Mouse (Mus musculus): ENCODE data around the gene Ntng2. TPM values are rescaled to one million over a fixed set of nuclear protein-coding genes. Genes with fewer than 3 reads are reported as not detected.

Gene Ntng2
- 0.88 and 1.2 TPM in 2 replicates for polyA plus RNA-seq (2015; fragmentation: Nextera tagmentation; extraction: Ambion mirVana)

- Histone ChIP-seq H3K4me2 (replicated peaks) (peak within 1 kb of the TSS; percentile 100), H3K27ac (replicated peaks) (no peak within 1 kb of the TSS), H3K9me3 (replicated peaks) (no peaks in the 10 kb centered on the region), H3K27me3 (peaks cover 88% of the 10 kb centered on the region), H3K4me3 (replicated peaks) (peak within 1 kb of the TSS; percentile 64), H3K36me3 (no peaks in the 10 kb centered on the region), H3K4me1 (peaks cover 36% of the 10 kb centered on the region), H3K9ac (peak within 1 kb of the TSS; percentile 54)
- under 1% methylated on average over 52 of the region's 54 CpGs for WGBS
- peak; percentile 48; the same call in 1 of the 2 replicates for ATAC-seq (ENCODE audit: insufficient number of reproducible peaks, low FRiP score, low TSS enrichment, low read depth)
These were observed at the start of gene Ntng2 for GRCm38 (mm10) chr2:29252599-29253204. Ntng2 (minus strand) TSS chr2:29253005.

GRCm38 (mm10) chr2:29295557-29295956 lies 42.8 kb upstream of the Ntng2 start:
- WGBS: 50% methylated on average over 3 of the region's 3 CpGs

GRCm38 (mm10) chr2:29287651-29288050 lies 34.8 kb upstream of the Ntng2 start:
- H3K36me3 ChIP-seq: no peaks in the 10 kb centered on the region
- 65% methylated on average over 5 of the region's 5 CpGs for WGBS
- H3K9ac ChIP-seq: no peak overlapping the region
- no peaks in the 10 kb centered on the region for H3K4me1 ChIP-seq
- no peak overlapping the region for H3K4me2 ChIP-seq (replicated peaks)
- H3K27ac ChIP-seq (replicated peaks): no peak overlapping the region
- no peaks in the 10 kb centered on the region for H3K9me3 ChIP-seq (replicated peaks)
- no peak for ATAC-seq (ENCODE audit: insufficient number of reproducible peaks, low FRiP score, low TSS enrichment, low read depth)
- no peak overlapping the region for H3K4me3 ChIP-seq (replicated peaks)
- no peaks in the 10 kb centered on the region for H3K27me3 ChIP-seq

More at GRCm38 (mm10) chr2:29295557-29295956, 42.8 kb upstream of the Ntng2 start:
- no peak overlapping the region for H3K4me3 ChIP-seq (replicated peaks)
- H3K9me3 ChIP-seq (replicated peaks): no peaks in the 10 kb centered on the region
- H3K27ac ChIP-seq (replicated peaks): no peak overlapping the region
- H3K27me3 ChIP-seq: no peaks in the 10 kb centered on the region
- no peak overlapping the region for H3K4me2 ChIP-seq (replicated peaks)
- H3K9ac ChIP-seq: no peak overlapping the region
- no peak for ATAC-seq (ENCODE audit: insufficient number of reproducible peaks, low FRiP score, low TSS enrichment, low read depth)
- no peaks in the 10 kb centered on the region for H3K36me3 ChIP-seq
- no peaks in the 10 kb centered on the region for H3K4me1 ChIP-seq

- Histone ChIP-seq H3K4me3 (replicated peaks) (no peak overlapping the region), H3K9ac (no peak overlapping the region), H3K4me2 (replicated peaks) (no peak overlapping the region), H3K4me1 (no peaks in the 10 kb centered on the region), H3K27ac (replicated peaks) (no peak overlapping the region), H3K27me3 (no peaks in the 10 kb centered on the region), H3K36me3 (no peaks in the 10 kb centered on the region), H3K9me3 (replicated peaks) (no peaks in the 10 kb centered on the region)
- no peak for ATAC-seq (ENCODE audit: insufficient number of reproducible peaks, low FRiP score, low TSS enrichment, low read depth)
- 68% methylated on average over 5 of the region's 5 CpGs for WGBS
These were observed 24.9 kb upstream of the Ntng2 start for GRCm38 (mm10) chr2:29277703-29278121.

- no peak overlapping the region for H3K9ac ChIP-seq
- H3K4me3 ChIP-seq (replicated peaks): no peak overlapping the region
- 47% methylated on average over 7 of the region's 7 CpGs for WGBS
- no peaks in the 10 kb centered on the region for H3K9me3 ChIP-seq (replicated peaks)
- ATAC-seq (ENCODE audit: insufficient number of reproducible peaks, low FRiP score, low TSS enrichment, low read depth): no peak
- H3K27me3 ChIP-seq: no peaks in the 10 kb centered on the region
- no peak overlapping the region for H3K4me2 ChIP-seq (replicated peaks)
- H3K4me1 ChIP-seq: no peaks in the 10 kb centered on the region
- no peak overlapping the region for H3K27ac ChIP-seq (replicated peaks)
- no peaks in the 10 kb centered on the region for H3K36me3 ChIP-seq
These were observed 19.2 kb upstream of the Ntng2 start for GRCm38 (mm10) chr2:29271803-29272518.

- no peaks in the 10 kb centered on the region for H3K36me3 ChIP-seq
- ATAC-seq (ENCODE audit: insufficient number of reproducible peaks, low FRiP score, low TSS enrichment, low read depth): no peak
These were observed 18.3 kb upstream of the Ntng2 start for GRCm38 (mm10) chr2:29271098-29271497.

GRCm38 (mm10) chr2:29266810-29267209 lies 14.0 kb upstream of the Ntng2 start:
- Histone ChIP-seq H3K27ac (replicated peaks) (no peak overlapping the region), H3K4me3 (replicated peaks) (no peak overlapping the region), H3K27me3 (no peaks in the 10 kb centered on the region), H3K4me2 (replicated peaks) (no peak overlapping the region), H3K36me3 (no peaks in the 10 kb centered on the region), H3K9me3 (replicated peaks) (no peaks in the 10 kb centered on the region), H3K9ac (no peak overlapping the region), H3K4me1 (no peaks in the 10 kb centered on the region)
- 33% methylated on average over 4 of the region's 4 CpGs for WGBS
- no peak for ATAC-seq (ENCODE audit: insufficient number of reproducible peaks, low FRiP score, low TSS enrichment, low read depth)

More at GRCm38 (mm10) chr2:29271098-29271497, 18.3 kb upstream of the Ntng2 start:
- H3K27me3 ChIP-seq: no peaks in the 10 kb centered on the region
- no peaks in the 10 kb centered on the region for H3K4me1 ChIP-seq
- no peak overlapping the region for H3K9ac ChIP-seq
- WGBS: 62% methylated on average over 7 of the region's 7 CpGs
- H3K9me3 ChIP-seq (replicated peaks): no peaks in the 10 kb centered on the region
- H3K27ac ChIP-seq (replicated peaks): no peak overlapping the region
- H3K4me3 ChIP-seq (replicated peaks): no peak overlapping the region
- H3K4me2 ChIP-seq (replicated peaks): no peak overlapping the region

GRCm38 (mm10) chr2:29262436-29262915 lies 9.7 kb upstream of the Ntng2 start:
- Histone ChIP-seq H3K4me2 (replicated peaks) (no peak overlapping the region), H3K9ac (no peak overlapping the region), H3K4me3 (replicated peaks) (no peak overlapping the region), H3K27ac (replicated peaks) (no peak overlapping the region), H3K9me3 (replicated peaks) (no peaks in the 10 kb centered on the region), H3K36me3 (no peaks in the 10 kb centered on the region), H3K4me1 (no peaks in the 10 kb centered on the region), H3K27me3 (peaks cover 8% of the 10 kb centered on the region)
- 64% methylated on average over 6 of the region's 6 CpGs for WGBS
- no peak for ATAC-seq (ENCODE audit: insufficient number of reproducible peaks, low FRiP score, low TSS enrichment, low read depth)

- peak; percentile 40; the same call in 1 of the 2 replicates for ATAC-seq (ENCODE audit: insufficient number of reproducible peaks, low FRiP score, low TSS enrichment, low read depth)
These were observed 8.3 kb upstream of the Ntng2 start for GRCm38 (mm10) chr2:29261126-29261525.

GRCm38 (mm10) chr2:29253205-29253865 lies 530 bp upstream of the Ntng2 start:
- 0 out of 2 replicates have a peak overlapping the region, but pooled peaks have one; percentile 54 for H3K9ac ChIP-seq
- peak overlapping the region; percentile 100 for H3K4me2 ChIP-seq (replicated peaks)
- ATAC-seq (ENCODE audit: insufficient number of reproducible peaks, low FRiP score, low TSS enrichment, low read depth): 0 out of 2 replicates have a peak, but pooled peaks have one; percentile 25
- H3K27ac ChIP-seq (replicated peaks): no peak overlapping the region
- peaks cover 36% of the 10 kb centered on the region for H3K4me1 ChIP-seq
- H3K36me3 ChIP-seq: no peaks in the 10 kb centered on the region
- 2% methylated on average over 21 of the region's 22 CpGs for WGBS
- peaks cover 85% of the 10 kb centered on the region for H3K27me3 ChIP-seq
- no peaks in the 10 kb centered on the region for H3K9me3 ChIP-seq (replicated peaks)
- peak overlapping the region; percentile 64 for H3K4me3 ChIP-seq (replicated peaks)

More at GRCm38 (mm10) chr2:29261126-29261525, 8.3 kb upstream of the Ntng2 start:
- H3K36me3 ChIP-seq: no peaks in the 10 kb centered on the region
- H3K27me3 ChIP-seq: peaks cover 15% of the 10 kb centered on the region
- H3K4me1 ChIP-seq: no peaks in the 10 kb centered on the region
- 59% methylated on average over 6 of the region's 6 CpGs for WGBS
- H3K4me3 ChIP-seq (replicated peaks): no peak overlapping the region
- H3K9ac ChIP-seq: no peak overlapping the region
- H3K9me3 ChIP-seq (replicated peaks): no peaks in the 10 kb centered on the region
- no peak overlapping the region for H3K27ac ChIP-seq (replicated peaks)
- no peak overlapping the region for H3K4me2 ChIP-seq (replicated peaks)

GRCm38 (mm10) chr2:29252059-29252598 lies 676 bp downstream of the Ntng2 start:
- Histone ChIP-seq H3K4me1 (peaks cover 36% of the 10 kb centered on the region), H3K27me3 (peaks cover 89% of the 10 kb centered on the region), H3K4me2 (replicated peaks) (peak overlapping the region; percentile 100), H3K36me3 (no peaks in the 10 kb centered on the region), H3K9ac (peak overlapping the region; percentile 54), H3K4me3 (replicated peaks) (peak overlapping the region; percentile 64), H3K9me3 (replicated peaks) (no peaks in the 10 kb centered on the region), H3K27ac (replicated peaks) (no peak overlapping the region)
- WGBS: under 1% methylated on average over 49 of the region's 49 CpGs
- no peak for ATAC-seq (ENCODE audit: insufficient number of reproducible peaks, low FRiP score, low TSS enrichment, low read depth)

Data from embryonic facial prominence, embryonic 15.5 days (tissue).